Mouse (Mus musculus): ENCODE results near the gene Cxcr5. TPM values are rescaled to one million over a fixed set of nuclear protein-coding genes. Genes with fewer than 3 reads are reported as not detected.

Gene Cxcr5
- total RNA-seq, 2 experiments from 2014 or later, result 0.37 to 2.8 TPM

- peak; percentile 94 to 97 for DNase-seq
These were observed 81.8 kb downstream of the Cxcr5 start for GRCm38 (mm10) chr9:44479628-44480428.

DNA sequence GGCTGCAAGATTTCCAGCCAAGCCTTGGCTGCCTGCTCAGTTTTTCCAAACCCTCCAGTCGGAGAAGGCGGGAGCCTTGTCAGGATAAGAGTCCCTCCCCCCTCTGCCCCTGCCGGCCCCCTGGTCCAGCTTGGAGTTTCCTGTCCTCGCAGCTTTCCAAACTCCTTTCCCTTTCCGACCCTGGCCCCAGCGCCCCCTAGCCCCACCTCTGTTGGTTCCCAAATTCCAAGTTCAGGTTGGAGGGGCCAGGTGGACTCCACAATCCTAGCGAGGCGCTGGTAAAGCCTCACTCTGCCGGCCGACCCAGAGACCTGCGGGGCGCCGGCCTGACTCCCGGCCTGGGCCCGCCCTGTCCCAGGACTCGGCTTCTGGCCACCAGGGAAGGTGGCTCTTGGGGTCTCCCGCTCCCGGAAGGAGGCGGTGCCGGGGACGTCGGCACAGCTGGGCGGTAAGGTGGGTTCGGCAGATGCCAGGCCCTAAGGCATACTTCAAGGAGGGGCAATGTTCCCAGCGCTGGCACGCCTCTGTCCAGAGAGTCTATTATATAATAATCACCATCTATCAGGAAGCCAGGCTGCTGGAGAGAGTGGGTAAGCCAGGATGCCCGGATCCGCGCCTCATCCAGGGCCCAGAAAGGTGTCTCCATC lies 82.6 kb downstream of the Cxcr5 start:
- DNase-seq, result peak; percentile 92 to 93

DNA sequence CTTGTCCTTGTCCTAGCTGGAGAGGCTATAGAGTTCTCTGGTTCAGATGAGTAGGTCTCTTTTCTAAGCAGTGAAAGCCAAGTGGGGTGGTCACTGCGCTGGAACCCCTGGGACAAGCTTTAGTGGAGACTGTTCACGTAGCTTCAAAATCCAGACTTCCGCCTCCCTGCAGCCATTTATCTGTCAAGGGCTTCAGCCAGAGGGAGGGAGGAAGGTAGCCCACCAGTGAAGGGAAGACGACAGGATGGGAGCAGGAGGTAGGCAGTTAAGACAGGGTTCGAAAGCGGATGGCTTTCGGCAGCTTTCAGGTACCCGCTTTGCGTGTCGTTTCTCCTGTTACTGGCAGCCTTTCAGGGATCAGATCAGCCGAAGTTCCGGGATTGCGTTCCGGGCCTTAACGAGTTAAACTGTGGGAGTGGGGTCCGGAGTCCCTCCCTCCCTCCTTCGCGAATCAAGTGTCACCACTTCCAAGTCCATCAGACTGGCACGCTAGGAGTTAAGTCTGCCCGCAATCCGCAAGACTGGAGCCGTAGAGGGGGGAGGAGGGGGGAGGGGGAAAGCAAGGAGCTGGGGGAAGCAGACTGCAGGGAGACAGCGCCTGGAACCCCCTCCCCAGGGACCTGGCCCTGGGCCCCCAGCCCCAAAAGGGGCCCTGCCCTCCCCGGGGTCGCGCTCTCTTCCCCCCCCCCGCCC lies 83.3 kb downstream of the Cxcr5 start:
- DNase-seq, result peak; percentile 74 to 82

GRCm38 (mm10) chr9:44477339-44478228 lies 84.1 kb downstream of the Cxcr5 start:
- peak; percentile 80 to 87 for DNase-seq

- DNase-seq, result no peak
These were observed 85.7 kb downstream of the Cxcr5 start for GRCm38 (mm10) chr9:44475936-44476335.

- peak; percentile 82 to 88 for DNase-seq
These were observed 87.3 kb downstream of the Cxcr5 start for GRCm38 (mm10) chr9:44474327-44474726.

DNA sequence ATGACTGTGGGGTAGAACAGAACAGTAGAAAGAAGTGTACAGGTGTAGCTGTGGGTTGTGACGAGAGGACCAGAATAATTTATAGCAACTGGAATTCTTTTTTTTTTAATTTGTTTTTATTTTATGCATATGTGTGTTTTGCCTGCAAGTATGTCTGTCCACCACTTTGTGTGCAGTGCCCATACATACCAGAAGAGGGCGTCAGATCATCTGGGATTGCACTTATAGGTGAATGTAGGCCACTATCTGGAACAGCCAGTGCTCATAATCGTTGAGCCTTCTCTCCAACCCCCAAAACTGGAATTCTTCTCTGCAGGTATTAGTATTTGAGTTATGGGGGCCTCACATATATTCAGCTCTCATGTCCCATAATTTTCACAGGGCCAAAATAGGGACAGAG lies 88.5 kb downstream of the Cxcr5 start:
- DNase-seq, result no peak

DNA sequence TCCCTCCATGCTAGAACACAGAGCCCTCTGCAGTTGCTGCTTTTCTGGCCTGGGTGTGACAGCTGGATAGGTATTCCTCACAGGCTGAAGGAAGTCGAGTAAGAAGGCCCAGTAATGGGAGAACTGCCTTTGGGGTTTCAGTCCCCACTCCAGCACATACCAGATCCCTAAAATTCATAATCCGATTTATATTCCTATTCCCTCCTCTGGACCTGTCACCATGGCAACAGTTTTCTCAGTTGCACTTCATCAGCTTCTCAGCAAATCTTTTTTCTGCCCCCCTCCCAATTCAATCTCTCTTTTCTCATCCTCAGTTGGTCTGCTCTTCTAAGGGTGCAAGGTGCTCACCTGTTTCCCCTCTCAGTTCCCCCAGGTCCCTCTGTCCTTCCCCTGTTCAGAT lies 92.9 kb downstream of the Cxcr5 start:
- DNase-seq, result no peak

- no peak for DNase-seq
These were observed 93.5 kb downstream of the Cxcr5 start for GRCm38 (mm10) chr9:44468224-44468623.

DNA sequence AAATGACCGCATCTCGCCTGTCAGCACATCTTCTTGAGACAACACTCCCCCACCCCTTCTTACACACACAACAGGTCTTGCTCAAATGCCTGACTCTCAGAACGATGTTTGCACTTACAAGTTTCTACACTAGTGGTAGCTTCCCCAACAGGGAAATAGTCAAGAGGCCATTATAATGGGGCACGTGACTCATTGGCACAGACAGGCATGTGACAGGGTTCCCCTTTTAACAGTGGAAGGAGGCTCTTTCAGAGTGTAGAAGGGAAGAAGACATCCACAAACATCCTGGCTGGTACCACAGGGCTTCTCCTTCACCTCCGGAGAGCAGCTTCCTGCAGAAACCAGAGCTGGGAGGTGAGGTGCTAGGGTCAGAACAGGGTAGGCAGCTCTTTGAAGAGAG lies 99.7 kb downstream of the Cxcr5 start:
- peak; percentile 15 to 34 for DNase-seq

Other genes starting within 250 kb of the Cxcr5 start
- 10 to 100 TPM; 13.7 to 19.6 TPM for gene C2cd2l, start 241.6 kb downstream of the Cxcr5 start, total RNA-seq (2021)
- 10 to 100 TPM; 17.8 to 18.2 TPM for gene Dpagt1, start 235.9 kb downstream of the Cxcr5 start, total RNA-seq (2021)
- 10 to 100 TPM; 10.7 TPM for gene H2afx, start 227.2 kb downstream of the Cxcr5 start, total RNA-seq (2021)
- 10 to 100 TPM; 50.0 to 50.8 TPM for gene Hmbs, start 217.6 kb downstream of the Cxcr5 start, total RNA-seq (2021)
- 10 to 100 TPM; 14.4 to 18.3 TPM for gene Vps11, start 200.2 kb downstream of the Cxcr5 start, total RNA-seq (2021)
- 10 to 100 TPM; 46.6 to 65.5 TPM for gene Hyou1, start 182.4 kb downstream of the Cxcr5 start, total RNA-seq (2021)
- gene Slc37a4, start 165.0 kb downstream of the Cxcr5 start, total RNA-seq (2021), result 10 to 100 TPM; 17.8 to 20.3 TPM
- 100 to 1,000 TPM; 788 to 877 TPM for gene Rps25, start 154.7 kb downstream of the Cxcr5 start, total RNA-seq (2021)
- gene Trappc4, start 154.3 kb downstream of the Cxcr5 start, total RNA-seq (2021), result 10 to 100 TPM; 42.0 to 43.6 TPM
- 1 to 10 TPM; 5.0 to 6.0 TPM for gene Ccdc84, start 143.3 kb downstream of the Cxcr5 start, total RNA-seq (2021)
- not detected for gene Foxr1, start 120.7 kb downstream of the Cxcr5 start, total RNA-seq (2021)
- gene Upk2, start 106.9 kb downstream of the Cxcr5 start, total RNA-seq (2021), result not detected
- 10 to 100 TPM; 36.2 to 41.7 TPM for gene Bcl9l, start 79.1 kb downstream of the Cxcr5 start, total RNA-seq (2021)
- gene Ddx6, start 43.0 kb upstream of the Cxcr5 start, total RNA-seq (2021), result 10 to 100 TPM; 89.2 to 90.7 TPM
- gene Treh, start 111.4 kb upstream of the Cxcr5 start, total RNA-seq (2021), result not detected
- 100 to 1,000 TPM; 109 to 125 TPM for gene Phldb1, start 173.3 kb upstream of the Cxcr5 start, total RNA-seq (2021)
- 10 to 100 TPM; 82.7 to 82.8 TPM for gene Arcn1, start 206.0 kb upstream of the Cxcr5 start, total RNA-seq (2021)
- gene Ift46, start 206.0 kb upstream of the Cxcr5 start, total RNA-seq (2021), result 10 to 100 TPM; 18.1 to 29.7 TPM
- 10 to 100 TPM; 15.1 to 15.6 TPM for gene Tmem25, start 237.4 kb upstream of the Cxcr5 start, total RNA-seq (2021)
- gene Ttc36, start 241.2 kb upstream of the Cxcr5 start, total RNA-seq (2021), result under 1 TPM; 0.72 to 0.80 TPM